Mouse (Mus musculus): ENCODE results near the gene Ciita.

The Ciita gene

GRCm38 (mm10) chr16:10471950-10472349 is 7.9 kb upstream of the Ciita start:
- in situ Hi-C loops (cut with MboI), result no loop called here

- in situ Hi-C loops (cut with MboI), result no loop called here
These were observed 4.9 kb upstream of the Ciita start for GRCm38 (mm10) chr16:10474956-10475355.

GRCm38 (mm10) chr16:10475919-10476318 is 3.9 kb upstream of the Ciita start:
- in situ Hi-C loops (cut with MboI), result no loop called here

GRCm38 (mm10) chr16:10482343-10482742 is 2.5 kb downstream of the Ciita start:
- in situ Hi-C loops (cut with MboI), result no loop called here

- in situ Hi-C loops (cut with MboI), result no loop called here
These were observed 7.1 kb downstream of the Ciita start for GRCm38 (mm10) chr16:10486993-10487392.

- in situ Hi-C loops (cut with MboI), result no loop called here
These were observed 8.1 kb downstream of the Ciita start for GRCm38 (mm10) chr16:10487895-10488493.

- in situ Hi-C loops (cut with MboI), result no loop called here
These were observed 9.1 kb downstream of the Ciita start for GRCm38 (mm10) chr16:10488769-10489481.

GRCm38 (mm10) chr16:10489483-10489882 is 9.6 kb downstream of the Ciita start:
- in situ Hi-C loops (cut with MboI), result no loop called here

GRCm38 (mm10) chr16:10489904-10490457 is 10.1 kb downstream of the Ciita start:
- in situ Hi-C loops (cut with MboI), result no loop called here

- in situ Hi-C loops (cut with MboI), result no loop called here
These were observed 10.8 kb downstream of the Ciita start for GRCm38 (mm10) chr16:10490503-10491150.

- in situ Hi-C loops (cut with MboI), result no loop called here
These were observed 11.9 kb downstream of the Ciita start for GRCm38 (mm10) chr16:10491716-10492115.

- in situ Hi-C loops (cut with MboI), result no loop called here
These were observed 12.7 kb downstream of the Ciita start for GRCm38 (mm10) chr16:10492587-10492986.

GRCm38 (mm10) chr16:10495824-10496298 is 16.0 kb downstream of the Ciita start:
- in situ Hi-C loops (cut with MboI), result no loop called here

GRCm38 (mm10) chr16:10498096-10498602 is 18.3 kb downstream of the Ciita start:
- in situ Hi-C loops (cut with MboI), result no loop called here

- in situ Hi-C loops (cut with MboI), result no loop called here
These were observed 19.3 kb downstream of the Ciita start for GRCm38 (mm10) chr16:10499122-10499521.

GRCm38 (mm10) chr16:10501865-10502264 is 22.0 kb downstream of the Ciita start:
- in situ Hi-C loops (cut with MboI), result no loop called here

- in situ Hi-C loops (cut with MboI), result no loop called here
These were observed 23.2 kb downstream of the Ciita start for GRCm38 (mm10) chr16:10503058-10503457.

- in situ Hi-C loops (cut with MboI), result no loop called here
These were observed 27.6 kb downstream of the Ciita start for GRCm38 (mm10) chr16:10507445-10507844.

- in situ Hi-C loops (cut with MboI), result no loop called here
These were observed 28.8 kb downstream of the Ciita start for GRCm38 (mm10) chr16:10508691-10509090.

GRCm38 (mm10) chr16:10510477-10511133 is 30.7 kb downstream of the Ciita start:
- in situ Hi-C loops (cut with MboI), result no loop called here

- in situ Hi-C loops (cut with MboI), result no loop called here
These were observed 31.3 kb downstream of the Ciita start for GRCm38 (mm10) chr16:10511134-10511520.

Measured in mature B cell (primary cell).